Mouse (Mus musculus) adrenal gland, adult 18-20 months (tissue): ENCODE measurements around the gene Tmem252. TPM values are rescaled to one million over a fixed set of nuclear protein-coding genes. Genes with fewer than 3 reads are reported as not detected.
A peak's percentile ranks its signal among the peaks of the same experiment; 100 is the strongest.
"Not testable (repeated sequence)": the region's sequence is repeated elsewhere in the genome, so short reads cannot be mapped to it uniquely, and the experiment has no call there.

Experiments
- DNase-seq, 2 experiments: peaks; one replicate each; pipeline ENCODE4 v3.0.0; 2021 to 2022; ENCODE audit warnings: low spot score in 2 of 2
- total RNA-seq, 2 experiments: library from RNA; stranded (reverse); gene quantifications; 1 replicate in 1 of 2; 2 replicates in 1 of 2; pipeline ENCODE4 v1.2.3; 2021

Tmem252 gene
- total RNA-seq, 2 experiments from 2014 or later = 0.17 to 0.22 TPM

DNA sequence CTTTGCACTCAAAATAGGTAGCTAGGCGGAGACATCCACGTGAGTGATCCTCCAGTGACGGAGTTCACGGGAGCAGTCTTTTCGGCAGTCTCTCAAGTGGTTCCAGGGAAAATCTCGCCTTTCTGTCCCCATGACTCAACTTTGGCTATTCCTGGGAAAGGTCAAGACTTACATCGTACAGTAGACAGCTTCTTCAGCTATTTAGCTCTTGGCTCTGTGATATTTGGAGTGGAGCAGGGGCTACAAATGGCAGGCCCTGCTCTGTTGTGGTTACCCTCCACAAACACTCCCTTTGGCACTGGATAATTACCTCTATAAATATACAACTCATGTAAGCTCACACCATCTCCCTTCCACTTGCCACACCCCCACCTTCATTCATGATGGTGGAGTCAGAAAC lies 2.6 kb downstream of the Tmem252 start:
- DNase-seq = no peak

DNA sequence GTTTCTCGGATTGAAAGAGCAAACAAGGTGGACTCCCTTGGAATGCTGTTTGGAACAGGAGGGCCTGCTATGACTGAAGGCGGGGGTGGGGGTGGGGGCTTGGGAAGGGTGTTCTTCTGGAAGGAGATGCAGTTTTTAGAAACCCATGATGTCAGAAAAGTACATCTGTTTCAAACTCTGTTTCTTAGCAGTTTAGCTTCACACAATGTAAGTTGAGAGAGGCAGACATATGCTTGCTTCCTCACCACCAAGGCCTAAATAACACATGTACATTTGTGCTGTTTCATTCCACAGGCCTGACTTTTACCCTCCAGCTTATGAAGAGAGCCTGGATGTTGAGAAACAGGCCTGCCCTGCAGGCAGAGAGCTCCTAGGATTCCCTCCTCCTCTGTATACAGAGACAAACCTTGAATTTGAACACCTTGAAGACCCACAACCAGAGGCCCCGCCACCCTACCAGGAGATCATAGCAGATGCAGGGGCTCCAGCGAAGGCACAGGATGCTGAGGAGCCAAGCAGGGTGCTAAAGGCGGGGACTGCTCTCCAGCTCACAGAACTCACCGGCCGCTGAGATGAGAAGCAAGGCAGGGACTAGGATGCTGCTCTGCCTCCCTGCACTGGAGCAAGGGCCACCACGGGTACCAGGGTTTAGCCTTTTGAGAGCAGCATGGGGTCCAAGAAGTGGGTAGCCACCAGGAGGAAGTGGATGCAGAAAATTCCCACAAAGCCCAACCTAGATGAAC lies 3.6 kb downstream of the Tmem252 start:
- DNase-seq = no peak

DNA sequence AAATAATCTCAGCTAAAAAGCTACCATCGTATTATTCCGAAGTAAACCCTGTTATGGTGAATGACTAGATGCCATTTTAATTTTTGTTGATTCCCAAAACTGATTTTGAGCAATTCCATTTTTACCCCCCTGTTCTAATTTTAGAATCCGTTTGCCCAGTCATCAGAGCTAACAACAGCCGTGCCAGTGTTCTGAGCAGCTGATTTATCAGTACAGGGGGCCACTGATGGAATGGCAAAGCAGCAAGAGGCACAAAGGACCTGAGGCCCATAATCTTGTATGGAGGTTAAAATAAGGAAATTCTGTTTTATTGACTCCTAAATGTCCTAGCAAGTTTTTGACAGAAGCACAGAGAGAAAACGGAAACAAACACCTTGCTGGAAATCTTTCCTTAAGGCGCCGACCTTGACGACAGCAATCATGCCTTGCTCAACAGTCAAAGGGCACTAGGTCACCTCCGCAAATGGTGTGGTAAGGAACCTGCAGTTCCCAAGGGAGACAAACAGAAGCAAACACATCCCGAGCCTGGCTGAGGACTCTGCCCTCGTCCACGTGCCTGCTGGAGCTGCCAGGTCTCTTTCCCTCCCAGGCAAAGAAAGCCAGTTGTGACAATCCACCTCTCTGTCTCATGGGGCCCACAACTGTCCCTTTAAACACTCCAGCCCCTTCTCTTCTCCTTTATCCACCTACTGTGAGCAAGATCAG lies 9.4 kb downstream of the Tmem252 start:
- DNase-seq = no peak

GRCm38 (mm10) chr19:24686411-24686810 lies 12.6 kb downstream of the Tmem252 start:
- DNase-seq = no peak

DNA sequence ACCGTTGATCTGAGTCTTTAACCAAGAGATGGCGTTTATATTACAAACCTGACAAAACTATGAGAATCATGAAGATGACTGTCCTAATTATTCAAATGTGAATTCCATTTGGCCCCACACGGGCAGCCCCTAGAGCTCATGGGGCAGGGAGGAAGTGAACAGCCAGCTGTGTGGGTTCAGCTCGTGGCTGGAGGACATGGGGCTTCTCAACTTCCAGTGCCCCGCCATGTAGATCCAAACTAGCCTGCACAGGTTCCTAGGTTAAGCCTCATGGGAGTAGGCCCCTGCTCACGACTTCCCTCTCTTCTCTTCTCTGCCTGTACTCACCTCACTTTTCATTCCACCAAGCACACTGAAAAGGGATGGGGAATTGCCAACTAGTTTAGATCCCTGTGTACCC lies 14.5 kb downstream of the Tmem252 start:
- no peak for DNase-seq

- DNase-seq = no peak
Observed at GRCm38 (mm10) chr19:24689531-24689930, 15.7 kb downstream of the Tmem252 start.

DNA sequence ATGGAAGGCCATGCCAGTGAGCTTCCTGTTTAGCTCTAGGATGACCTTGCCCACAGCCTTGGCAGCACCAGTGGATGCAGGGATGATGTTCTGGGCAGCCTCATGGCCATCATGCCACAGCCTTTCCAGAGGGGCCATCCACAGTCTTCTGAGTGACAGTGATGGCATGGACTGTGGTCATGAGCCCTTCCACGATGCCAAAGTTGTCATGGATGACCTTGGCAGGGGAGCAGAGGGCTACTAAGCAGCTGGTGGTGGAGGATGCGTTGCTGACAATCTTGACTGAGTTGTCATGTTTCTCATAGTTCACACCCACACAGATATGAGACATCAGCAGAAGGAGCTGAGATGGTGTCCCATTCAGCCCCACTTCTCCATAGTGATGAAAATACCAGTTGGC lies 18.9 kb downstream of the Tmem252 start:
- no peak for DNase-seq

DNA sequence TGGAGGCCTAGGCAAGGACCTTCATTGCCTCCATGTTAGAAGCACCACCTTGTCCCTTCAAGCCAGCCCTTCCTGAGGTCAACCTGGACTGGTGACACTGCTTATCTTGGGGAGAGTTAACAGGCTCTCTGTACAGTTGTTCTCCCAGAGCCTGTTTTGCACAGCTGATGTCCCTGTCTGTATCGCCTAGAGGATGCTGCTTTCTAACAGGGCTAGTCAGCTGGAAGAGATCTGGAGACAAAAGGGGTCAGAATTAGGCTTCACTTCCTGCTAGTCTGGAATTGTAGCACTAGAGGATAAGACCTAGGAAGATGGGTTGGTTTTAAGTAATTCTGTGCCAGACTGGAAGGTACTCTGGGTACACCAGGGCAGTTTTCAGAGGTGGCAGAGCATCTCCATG lies 24.1 kb downstream of the Tmem252 start:
- DNase-seq = no peak

- no peak for DNase-seq
Observed at GRCm38 (mm10) chr19:24698651-24699050, 24.8 kb downstream of the Tmem252 start.

DNA sequence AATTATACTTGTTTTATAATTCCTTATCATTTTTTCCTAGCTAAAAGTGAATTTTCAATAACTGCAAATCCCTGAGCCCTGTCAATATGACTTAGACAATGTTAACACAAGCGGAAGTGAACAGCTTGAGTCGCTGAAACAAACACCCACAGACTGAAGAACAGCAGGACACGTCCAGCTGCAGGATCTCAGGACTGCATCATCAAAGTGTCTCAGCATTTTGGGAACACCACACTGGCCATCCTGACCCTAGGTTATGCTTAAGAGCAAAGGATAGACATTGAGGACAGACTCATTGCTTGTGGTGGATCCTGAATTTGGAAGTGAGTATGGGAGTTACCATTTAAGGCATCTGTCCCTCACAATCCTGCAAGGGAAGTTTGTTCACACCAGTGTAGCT lies 25.4 kb downstream of the Tmem252 start:
- DNase-seq = no peak

DNA sequence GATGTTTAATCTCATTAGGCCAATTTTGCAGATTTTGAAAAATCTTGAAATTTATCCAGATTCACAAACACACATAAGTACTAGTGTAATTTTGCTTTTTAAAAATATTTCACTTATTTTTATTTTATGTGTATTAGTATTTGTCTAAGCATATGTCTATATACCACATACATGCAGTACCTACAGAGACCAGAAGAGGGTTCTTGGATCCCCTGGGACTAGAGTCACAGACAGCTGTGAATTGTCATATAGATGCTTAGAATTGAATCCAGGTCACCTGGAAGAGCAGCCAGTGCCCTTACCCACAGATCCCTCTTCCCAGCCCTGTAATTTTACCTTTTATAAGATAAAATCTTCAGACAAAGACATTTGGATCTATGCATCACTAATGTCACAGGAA lies 26.1 kb downstream of the Tmem252 start:
- no peak for DNase-seq

- no peak for DNase-seq
Observed at GRCm38 (mm10) chr19:24700664-24701063, 26.9 kb downstream of the Tmem252 start.

GRCm38 (mm10) chr19:24701716-24702115 lies 27.9 kb downstream of the Tmem252 start:
- DNase-seq = no peak

GRCm38 (mm10) chr19:24703168-24703567 lies 29.4 kb downstream of the Tmem252 start:
- DNase-seq = not testable (repeated sequence)

- DNase-seq = no peak
Observed at GRCm38 (mm10) chr19:24703680-24704079, 29.9 kb downstream of the Tmem252 start.

DNA sequence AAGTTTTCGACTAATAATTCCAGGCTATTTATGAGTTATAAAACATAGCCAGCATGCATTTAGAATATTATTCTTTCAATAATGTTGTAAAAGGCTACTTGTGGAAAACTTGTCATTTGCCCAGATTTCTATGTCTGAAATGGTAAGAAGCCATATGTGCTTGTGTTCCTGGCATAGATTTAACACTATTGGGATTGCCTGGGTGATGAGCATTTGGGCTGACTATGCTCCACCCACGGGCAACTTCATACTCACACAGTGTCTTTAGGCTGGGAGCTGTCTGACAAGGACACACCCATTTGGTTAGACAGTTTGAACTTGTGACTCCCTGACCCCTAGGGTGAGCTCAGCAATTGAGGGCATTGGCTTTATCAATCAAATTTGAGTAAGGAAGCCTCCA lies 30.5 kb downstream of the Tmem252 start:
- no peak for DNase-seq

DNA sequence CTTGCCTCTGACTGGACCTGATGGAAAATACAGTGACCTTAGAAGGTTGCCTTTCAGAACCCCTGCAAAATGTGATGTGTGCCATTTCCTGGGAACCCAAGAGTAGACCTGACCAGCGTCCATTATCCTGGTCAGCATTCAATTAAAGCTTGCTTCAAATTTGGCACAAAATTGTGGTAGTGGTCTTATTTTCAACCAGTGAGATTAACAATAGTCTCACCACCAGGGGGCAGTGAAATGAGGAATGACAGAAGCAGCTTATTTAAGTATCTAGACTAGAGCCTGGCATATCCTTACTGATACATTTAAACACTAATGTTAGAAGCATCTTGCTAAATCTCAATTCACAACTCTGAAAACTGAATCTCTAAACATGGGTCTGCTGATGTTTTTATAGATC lies 31.6 kb downstream of the Tmem252 start:
- DNase-seq = peak in 1 of 2 experiments; percentile 25

GRCm38 (mm10) chr19:24707071-24707906 lies 33.5 kb downstream of the Tmem252 start:
- DNase-seq = no peak

DNA sequence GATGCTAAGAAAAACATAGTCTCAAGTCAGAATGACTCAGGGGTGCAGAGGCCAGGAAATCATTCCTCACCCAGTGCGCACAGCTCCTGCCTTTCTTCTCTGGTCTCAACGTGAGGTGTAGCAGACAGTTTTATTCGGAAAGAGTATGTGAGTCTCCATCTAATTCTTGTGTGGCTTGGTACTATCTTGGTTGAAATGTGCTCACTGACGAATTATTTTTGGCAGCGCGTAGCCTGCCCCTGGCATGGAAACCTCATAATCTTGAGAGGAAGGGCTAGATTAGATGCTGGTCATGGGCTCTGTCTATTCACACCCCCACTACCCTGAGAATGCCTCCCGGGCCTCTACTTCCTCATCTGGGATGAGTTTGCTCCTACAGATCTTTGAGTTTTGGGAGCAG lies 34.2 kb downstream of the Tmem252 start:
- DNase-seq = no peak

DNA sequence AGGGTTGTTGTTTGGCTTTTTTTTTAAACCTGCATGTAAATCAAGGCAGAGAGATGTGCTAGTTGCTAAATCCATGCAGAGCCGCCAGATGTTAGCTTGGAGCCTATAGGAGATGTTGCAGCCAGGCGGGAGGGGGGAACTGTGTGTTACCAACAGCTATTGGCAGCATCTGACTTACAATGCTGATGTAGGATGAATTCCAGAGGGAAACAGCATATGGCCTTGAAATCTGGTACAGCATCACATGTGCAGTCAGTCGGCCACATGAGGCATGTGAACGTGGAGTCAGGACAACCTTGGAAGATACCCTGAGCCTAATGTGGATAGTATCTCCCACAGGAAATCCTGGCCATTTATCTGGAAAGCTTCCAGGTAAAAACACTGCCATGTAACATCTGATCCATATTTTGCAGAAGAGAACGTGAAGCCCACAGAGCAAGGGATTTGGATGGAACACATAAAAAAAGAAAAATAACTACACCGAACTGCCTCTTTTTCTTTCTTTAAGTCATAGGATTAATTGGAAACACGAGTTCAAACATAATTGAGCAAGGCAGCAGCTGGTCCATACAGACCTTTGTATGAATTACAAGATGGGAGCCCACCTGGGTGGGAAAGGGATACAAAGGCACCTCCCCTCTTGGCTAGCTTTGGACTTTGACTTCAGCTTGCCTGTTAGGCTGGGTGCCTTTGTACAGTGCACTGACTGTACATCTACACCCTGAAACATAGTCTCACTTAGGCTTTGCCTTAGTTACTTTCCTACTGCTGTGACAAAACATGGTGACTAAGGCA lies 42.7 kb downstream of the Tmem252 start:
- no peak for DNase-seq

DNA sequence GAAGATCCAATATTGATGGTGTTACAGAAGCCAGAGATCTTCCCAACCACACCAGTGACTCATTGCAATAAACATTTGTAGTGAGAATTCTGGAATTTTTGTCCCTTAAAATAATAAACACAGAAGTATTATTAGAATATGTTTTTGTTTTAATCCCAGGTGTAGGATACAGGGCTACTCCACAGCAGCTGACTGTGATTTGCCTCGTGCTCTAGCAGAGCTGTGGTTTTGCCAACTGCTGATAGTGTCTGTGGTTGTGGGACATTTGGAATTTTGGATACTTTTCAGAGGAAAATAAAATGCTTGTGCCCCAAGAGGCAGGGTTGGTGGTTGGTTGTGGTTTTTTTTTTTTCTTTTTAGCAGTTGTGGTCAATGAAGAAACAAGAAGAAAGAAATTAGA lies 44.2 kb downstream of the Tmem252 start:
- no peak for DNase-seq
